Mouse (Mus musculus): ENCODE measurements around the gene Fam83g. TPM values are rescaled to one million over a fixed set of nuclear protein-coding genes. Genes with fewer than 3 reads are reported as not detected.

Fam83g gene
- total and polyA plus RNA-seq, 3 experiments, result 0.05 TPM; not detected in 2

- ATAC-seq (ENCODE audit: extremely low read depth, insufficient number of reproducible peaks, low FRiP score, poor library complexity, severe bottlenecking), result no peak
- no peaks in the 10 kb centered on the region for H3K36me3 ChIP-seq (replicated peaks)
These were observed 16.0 kb downstream of the Fam83g start for GRCm38 (mm10) chr11:61699933-61700332.

GRCm38 (mm10) chr11:61701696-61702095 is 17.8 kb downstream of the Fam83g start:
- H3K4me3 ChIP-seq (ENCODE audit: low read depth, low read length), result no peak overlapping the region
- no peaks in the 10 kb centered on the region for H3K4me1 ChIP-seq (ENCODE audit: insufficient read depth, low read depth, low read length)
- peaks cover 13% of the 10 kb centered on the region for H3K27me3 ChIP-seq (ENCODE audit: insufficient read depth, low read length)
- no peaks in the 10 kb centered on the region for H3K9me3 ChIP-seq (replicated peaks)
- ATAC-seq (ENCODE audit: extremely low read depth, insufficient number of reproducible peaks, low FRiP score, poor library complexity, severe bottlenecking) (no peak), DNase-seq (ENCODE audit: low spot score) (no peak)
- H3K36me3 ChIP-seq (replicated peaks), result no peaks in the 10 kb centered on the region
- no peak for TF ChIP-seq GATA1 (IDR thresholded peaks at IDR 0.05; ENCODE audit: borderline replicate concordance, low read length)
- no peak for TF ChIP-seq CTCF (IDR thresholded peaks at IDR 0.05; ENCODE audit: low read depth, low read length)
- no peak for TF ChIP-seq GATA2 (IDR thresholded peaks at IDR 0.05; ENCODE audit: borderline replicate concordance, low read depth, low read length)
- no peak for TF ChIP-seq TAL1 (conservative IDR thresholded peaks at IDR 0.05; ENCODE audit: low read depth, low read length)
- no peak for TF ChIP-seq POLR2AphosphoS5 (IDR thresholded peaks at IDR 0.05; ENCODE audit: insufficient replicate concordance, low read depth, low read length)

More at GRCm38 (mm10) chr11:61699933-61700332, 16.0 kb downstream of the Fam83g start:
- Histone ChIP-seq H3K27me3 (ENCODE audit: insufficient read depth, low read length) (peaks cover 18% of the 10 kb centered on the region), H3K9me3 (replicated peaks) (no peaks in the 10 kb centered on the region), H3K4me1 (ENCODE audit: insufficient read depth, low read depth, low read length) (no peaks in the 10 kb centered on the region), H3K4me3 (ENCODE audit: low read depth, low read length) (no peak overlapping the region)
- TF ChIP-seq CTCF (IDR thresholded peaks at IDR 0.05; ENCODE audit: low read depth, low read length) (no peak), GATA1 (IDR thresholded peaks at IDR 0.05; ENCODE audit: borderline replicate concordance, low read length) (no peak), POLR2AphosphoS5 (IDR thresholded peaks at IDR 0.05; ENCODE audit: insufficient replicate concordance, low read depth, low read length) (no peak), TAL1 (conservative IDR thresholded peaks at IDR 0.05; ENCODE audit: low read depth, low read length) (no peak), GATA2 (IDR thresholded peaks at IDR 0.05; ENCODE audit: borderline replicate concordance, low read depth, low read length) (no peak)
- no peak for DNase-seq (ENCODE audit: low spot score)

- H3K36me3 ChIP-seq (replicated peaks), result no peaks in the 10 kb centered on the region
- peaks cover 15% of the 10 kb centered on the region for H3K27me3 ChIP-seq (ENCODE audit: insufficient read depth, low read length)
These were observed 18.6 kb downstream of the Fam83g start for GRCm38 (mm10) chr11:61702494-61702893.

GRCm38 (mm10) chr11:61705581-61705980 is 21.7 kb downstream of the Fam83g start:
- no peaks in the 10 kb centered on the region for H3K36me3 ChIP-seq (replicated peaks)
- H3K4me1 ChIP-seq (ENCODE audit: insufficient read depth, low read depth, low read length), result no peaks in the 10 kb centered on the region
- peaks cover 23% of the 10 kb centered on the region for H3K27me3 ChIP-seq (ENCODE audit: insufficient read depth, low read length)
- ATAC-seq (ENCODE audit: extremely low read depth, insufficient number of reproducible peaks, low FRiP score, poor library complexity, severe bottlenecking) (no peak), DNase-seq (ENCODE audit: low spot score) (no peak)
- no peaks in the 10 kb centered on the region for H3K9me3 ChIP-seq (replicated peaks)
- no peak overlapping the region for H3K4me3 ChIP-seq (ENCODE audit: low read depth, low read length)
- no peak for TF ChIP-seq GATA2 (IDR thresholded peaks at IDR 0.05; ENCODE audit: borderline replicate concordance, low read depth, low read length)
- no peak for TF ChIP-seq CTCF (IDR thresholded peaks at IDR 0.05; ENCODE audit: low read depth, low read length)
- TF ChIP-seq POLR2AphosphoS5 (IDR thresholded peaks at IDR 0.05; ENCODE audit: insufficient replicate concordance, low read depth, low read length), result no peak
- no peak for TF ChIP-seq TAL1 (conservative IDR thresholded peaks at IDR 0.05; ENCODE audit: low read depth, low read length)
- no peak for TF ChIP-seq GATA1 (IDR thresholded peaks at IDR 0.05; ENCODE audit: borderline replicate concordance, low read length)

More at GRCm38 (mm10) chr11:61702494-61702893, 18.6 kb downstream of the Fam83g start:
- no peaks in the 10 kb centered on the region for H3K9me3 ChIP-seq (replicated peaks)
- DNase-seq (ENCODE audit: low spot score) (no peak), ATAC-seq (ENCODE audit: extremely low read depth, insufficient number of reproducible peaks, low FRiP score, poor library complexity, severe bottlenecking) (no peak)
- no peak overlapping the region for H3K4me3 ChIP-seq (ENCODE audit: low read depth, low read length)
- TF ChIP-seq POLR2AphosphoS5 (IDR thresholded peaks at IDR 0.05; ENCODE audit: insufficient replicate concordance, low read depth, low read length), result no peak
- TF ChIP-seq TAL1 (conservative IDR thresholded peaks at IDR 0.05; ENCODE audit: low read depth, low read length), result no peak
- no peak for TF ChIP-seq GATA1 (IDR thresholded peaks at IDR 0.05; ENCODE audit: borderline replicate concordance, low read length)
- TF ChIP-seq GATA2 (IDR thresholded peaks at IDR 0.05; ENCODE audit: borderline replicate concordance, low read depth, low read length), result no peak
- no peak for TF ChIP-seq CTCF (IDR thresholded peaks at IDR 0.05; ENCODE audit: low read depth, low read length)
- H3K4me1 ChIP-seq (ENCODE audit: insufficient read depth, low read depth, low read length), result no peaks in the 10 kb centered on the region

GRCm38 (mm10) chr11:61706232-61706631 is 22.3 kb downstream of the Fam83g start:
- DNase-seq (ENCODE audit: low spot score) (no peak), ATAC-seq (ENCODE audit: extremely low read depth, insufficient number of reproducible peaks, low FRiP score, poor library complexity, severe bottlenecking) (no peak)
- H3K27me3 ChIP-seq (ENCODE audit: insufficient read depth, low read length), result peaks cover 25% of the 10 kb centered on the region
- H3K36me3 ChIP-seq (replicated peaks), result no peaks in the 10 kb centered on the region
- no peaks in the 10 kb centered on the region for H3K9me3 ChIP-seq (replicated peaks)
- no peaks in the 10 kb centered on the region for H3K4me1 ChIP-seq (ENCODE audit: insufficient read depth, low read depth, low read length)
- TF ChIP-seq CTCF (IDR thresholded peaks at IDR 0.05; ENCODE audit: low read depth, low read length), result no peak
- TF ChIP-seq GATA2 (IDR thresholded peaks at IDR 0.05; ENCODE audit: borderline replicate concordance, low read depth, low read length), result no peak
- no peak for TF ChIP-seq TAL1 (conservative IDR thresholded peaks at IDR 0.05; ENCODE audit: low read depth, low read length)
- TF ChIP-seq GATA1 (IDR thresholded peaks at IDR 0.05; ENCODE audit: borderline replicate concordance, low read length), result no peak
- no peak for TF ChIP-seq POLR2AphosphoS5 (IDR thresholded peaks at IDR 0.05; ENCODE audit: insufficient replicate concordance, low read depth, low read length)
- no peak overlapping the region for H3K4me3 ChIP-seq (ENCODE audit: low read depth, low read length)

GRCm38 (mm10) chr11:61708928-61709327 is 25.0 kb downstream of the Fam83g start:
- no peaks in the 10 kb centered on the region for H3K4me1 ChIP-seq (ENCODE audit: insufficient read depth, low read depth, low read length)
- ATAC-seq (ENCODE audit: extremely low read depth, insufficient number of reproducible peaks, low FRiP score, poor library complexity, severe bottlenecking), result no peak; the same call in 1 of the 2 replicates
- DNase-seq (ENCODE audit: low spot score), result no peak

More at GRCm38 (mm10) chr11:61708928-61709327, 25.0 kb downstream of the Fam83g start:
- peaks cover 45% of the 10 kb centered on the region for H3K27me3 ChIP-seq (ENCODE audit: insufficient read depth, low read length)
- no peaks in the 10 kb centered on the region for H3K36me3 ChIP-seq (replicated peaks)
- no peak overlapping the region for H3K4me3 ChIP-seq (ENCODE audit: low read depth, low read length)
- TF ChIP-seq CTCF (IDR thresholded peaks at IDR 0.05; ENCODE audit: low read depth, low read length) (no peak), GATA1 (IDR thresholded peaks at IDR 0.05; ENCODE audit: borderline replicate concordance, low read length) (no peak), TAL1 (conservative IDR thresholded peaks at IDR 0.05; ENCODE audit: low read depth, low read length) (no peak), GATA2 (IDR thresholded peaks at IDR 0.05; ENCODE audit: borderline replicate concordance, low read depth, low read length) (no peak), POLR2AphosphoS5 (IDR thresholded peaks at IDR 0.05; ENCODE audit: insufficient replicate concordance, low read depth, low read length) (no peak)
- no peaks in the 10 kb centered on the region for H3K9me3 ChIP-seq (replicated peaks)
